Mouse (Mus musculus) lung, embryonic 14.5 days (tissue): ENCODE results near the gene Shb. TPM values are rescaled to one million over a fixed set of nuclear protein-coding genes. Genes with fewer than 3 reads are reported as not detected.

Experiments
- ATAC-seq: fragments of 200-750 bp; cut with Nextera tagmentation; 2 replicates; pipeline ENCODE4 v1.8.0; 2017; ENCODE audit warnings: mild to moderate bottlenecking, moderate TSS enrichment, moderate library complexity; ENCODE audit not compliant: insufficient read depth
- DNase-seq: peaks from one replicate; pipeline ENCODE4 v3.0.0-alpha.2; 2015
- H3K27ac ChIP-seq: fragments of 300-500 bp; sonication (generic); 2 replicates; pipeline ENCODE4 v1.5.1; 2014; ENCODE audit warnings: low read depth, mild to moderate bottlenecking, moderate library complexity
- H3K27me3 ChIP-seq: fragments of 300-500 bp; sonication (generic); 2 replicates; pipeline ENCODE4 v1.6.1; 2014; ENCODE audit warnings: low read length, control low read depth; ENCODE audit not compliant: insufficient read depth
- H3K36me3 ChIP-seq: fragments of 300-500 bp; sonication (generic); 2 replicates; pipeline ENCODE4 v1.6.1; 2014; ENCODE audit warnings: control low read depth; ENCODE audit not compliant: insufficient read depth
- H3K4me1 ChIP-seq: fragments of 300-500 bp; sonication (generic); 2 replicates; pipeline ENCODE4 v1.6.1; 2014; ENCODE audit warnings: antibody characterized with exemption, control low read depth; ENCODE audit not compliant: insufficient read depth
- H3K4me2 ChIP-seq: fragments of 300-500 bp; sonication (generic); 2 replicates; pipeline ENCODE4 v1.6.1; 2014; ENCODE audit warnings: mild to moderate bottlenecking
- H3K4me3 ChIP-seq: fragments of 300-500 bp; sonication (generic); 2 replicates; pipeline ENCODE4 v1.5.1; 2014; ENCODE audit warnings: low read depth, low read length
- H3K9ac ChIP-seq: fragments of 300-500 bp; sonication (generic); 2 replicates; pipeline ENCODE4 v1.6.1; 2014
- H3K9me3 ChIP-seq: fragments of 300-500 bp; sonication (generic); 2 replicates; pipeline ENCODE4 v1.6.1; 2016; ENCODE audit warnings: low read depth, low read length, control low read depth
- CTCF ChIP-seq: IDR thresholded peaks from 2 replicates; pipeline ENCODE4 v1.5.1; 2016; ENCODE audit warnings: antibody characterized with exemption, low read depth
- WGBS: fragments of 180-500 bp; shearing (Covaris S2); extraction: QIAGEN DNeasy Blood & Tissue Kit; methylation state at CpG from one replicate; pipeline ENCODE4 v1.1.7; 2014; 5-methylcytosine and 5-hydroxymethylcytosine counted together
- microRNA-seq: library from miRNA; unstranded; fragments of <30 nt; microRNA quantifications from one replicate; pipeline ENCODE4, GENCODE M21; 2016; ENCODE audit warnings: borderline number of aligned reads
- polyA plus RNA-seq: library from polyadenylated mRNA; unstranded; fragments of >200 nt; fragmentation: Nextera tagmentation; extraction: Ambion mirVana; gene quantifications from 2 replicates; pipeline ENCODE4 v1.2.1, GENCODE M21; 2014

Gene Shb
- polyA plus RNA-seq, 1 experiment from 2014 or later: 10.6 TPM

DNA sequence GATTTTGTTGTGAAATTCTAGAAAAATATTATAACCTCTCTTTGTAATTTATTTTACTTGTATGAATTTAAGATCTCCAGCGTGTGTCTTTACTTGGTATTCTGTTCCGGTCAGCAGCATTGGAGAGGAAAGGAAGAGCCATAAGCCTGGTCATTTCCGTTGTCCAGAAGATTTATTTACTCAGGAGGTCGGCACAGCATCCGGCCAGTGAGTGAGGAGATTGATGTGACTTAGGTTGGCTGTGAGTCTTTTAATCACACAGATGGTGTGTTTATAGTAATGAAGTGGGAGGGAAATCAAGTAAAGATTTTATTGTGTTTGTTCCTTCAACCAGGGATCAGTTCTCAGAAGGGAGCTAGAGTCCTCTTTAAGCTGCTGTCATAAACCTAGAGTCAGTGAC, 157.4 kb downstream of the Shb start:
- H3K4me3 ChIP-seq: no peak overlapping the region
- no peak overlapping the region for H3K9ac ChIP-seq
- no peak overlapping the region for H3K4me2 ChIP-seq
- H3K27me3 ChIP-seq: no peaks in the 10 kb centered on the region
- H3K4me1 ChIP-seq: no peaks in the 10 kb centered on the region
- H3K36me3 ChIP-seq: peaks cover 54% of the 10 kb centered on the region
- ATAC-seq: no peak
- no peak overlapping the region for H3K27ac ChIP-seq
- no peak for TF ChIP-seq CTCF
- H3K9me3 ChIP-seq: no peaks in the 10 kb centered on the region
- DNase-seq: peak; percentile 46
- WGBS: 46% methylated on average over 5 of the region's 5 CpGs

Small RNA genes lying within 50 kb of the gene (microRNA-seq; reads per million reads assigned to microRNA genes)
- gene Gm22518 (not detected), gene Gm25692 (not detected)

Other genes starting within 250 kb of the Shb start
- gene Trmt10b, start 235.3 kb downstream of the Shb start, polyA plus RNA-seq: 17.2 and 18.3 TPM in 2 replicates
- 18.8 and 18.9 TPM in 2 replicates for gene Dcaf10, start 190.4 kb downstream of the Shb start, polyA plus RNA-seq
- gene Exosc3, start 189.7 kb downstream of the Shb start, polyA plus RNA-seq: 83.7 and 85.2 TPM in 2 replicates
- gene Slc25a51, start 123.7 kb downstream of the Shb start, polyA plus RNA-seq: 69.0 and 70.1 TPM in 2 replicates